Mouse (Mus musculus) B cell, adult 2 months (primary cell): Measurements from ENCODE around the gene Tppp2.

Source experiments
- DNase-seq, 2 experiments: peaks; one replicate each; pipeline ENCODE4 v3.0.0; 2022

The Tppp2 gene

DNA sequence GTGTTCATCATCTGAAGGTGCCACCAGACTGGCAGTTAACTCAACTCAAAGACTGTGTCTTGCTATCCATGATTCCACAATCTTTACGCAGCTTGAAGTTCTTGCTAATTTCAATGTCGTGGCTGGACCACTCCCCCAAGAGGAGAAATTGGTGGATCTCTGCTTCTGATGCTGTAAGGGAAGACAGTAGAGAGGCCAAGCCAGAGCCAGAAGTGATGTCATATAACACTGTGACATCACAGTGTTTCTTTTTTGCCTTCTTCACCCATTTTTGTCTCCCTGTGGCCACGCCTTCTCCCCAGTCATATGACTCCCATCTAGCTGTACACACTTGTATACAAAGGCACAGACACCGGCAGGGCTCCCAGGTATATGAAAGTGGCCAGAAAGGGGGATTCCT lies at the start of gene Tppp2:
TSS of gene Tppp2 (plus strand) at position 301 of the 400 bp plus-strand sequence.
- DNase-seq: no peak

DNA sequence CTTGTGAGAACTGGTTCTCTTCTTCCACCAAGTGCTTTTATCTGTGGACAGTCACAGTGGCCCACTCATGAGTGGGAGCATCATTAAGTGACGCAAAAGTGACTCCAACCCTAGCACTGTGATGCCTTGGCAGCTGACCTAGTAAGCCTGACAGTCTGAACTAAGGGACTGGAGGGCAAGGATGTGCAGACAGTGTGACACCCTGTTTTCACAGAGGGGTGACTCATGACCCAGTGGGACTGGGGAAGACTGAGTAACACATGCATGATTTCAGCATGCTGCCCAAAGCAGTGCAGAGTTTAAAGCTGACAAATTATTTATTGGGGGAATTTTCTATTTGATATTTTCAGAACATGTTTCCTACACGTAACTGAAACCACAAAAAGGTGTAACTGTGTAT lies 47.5 kb upstream of the Tppp2 start:
- no peak for DNase-seq

DNA sequence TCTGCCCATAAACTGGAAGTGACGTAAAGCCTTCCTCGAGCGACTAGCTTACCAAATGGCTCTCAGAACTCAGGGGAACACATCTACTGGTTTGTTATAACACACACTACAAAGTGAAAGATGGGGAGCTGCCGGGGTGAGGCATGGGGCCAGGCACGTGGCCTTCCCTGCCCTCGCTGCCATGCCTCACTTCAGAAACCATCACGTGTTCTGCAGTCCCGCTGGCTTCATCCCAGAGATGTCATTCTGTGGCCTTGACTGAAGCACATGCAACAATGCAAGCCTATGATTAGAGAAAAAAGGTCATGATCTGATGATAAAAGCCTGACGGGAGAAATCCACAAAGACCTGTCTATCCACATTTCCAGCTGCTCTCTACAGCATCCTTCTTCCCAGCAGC lies 46.5 kb upstream of the Tppp2 start:
- no peak for DNase-seq

DNA sequence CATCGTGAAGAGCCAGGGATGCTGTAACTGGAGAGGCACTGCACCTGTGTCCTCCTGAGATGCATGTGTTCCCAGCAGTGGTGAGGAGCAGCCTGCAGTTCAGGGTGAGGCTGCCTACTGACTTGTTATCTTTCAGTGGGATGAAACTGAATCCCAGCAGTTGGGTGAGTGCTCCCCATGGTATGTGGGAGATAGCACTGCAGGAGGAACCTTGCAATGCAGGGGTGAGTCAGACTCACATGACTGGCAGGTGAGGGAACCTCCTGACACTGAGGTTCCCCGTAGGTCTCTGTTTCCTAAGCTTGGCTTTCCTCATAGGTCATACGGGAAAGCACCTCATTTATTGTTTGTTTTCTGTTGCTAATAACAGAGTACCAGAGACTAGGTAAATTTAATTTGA lies 40.7 kb upstream of the Tppp2 start:
- no peak for DNase-seq

DNA sequence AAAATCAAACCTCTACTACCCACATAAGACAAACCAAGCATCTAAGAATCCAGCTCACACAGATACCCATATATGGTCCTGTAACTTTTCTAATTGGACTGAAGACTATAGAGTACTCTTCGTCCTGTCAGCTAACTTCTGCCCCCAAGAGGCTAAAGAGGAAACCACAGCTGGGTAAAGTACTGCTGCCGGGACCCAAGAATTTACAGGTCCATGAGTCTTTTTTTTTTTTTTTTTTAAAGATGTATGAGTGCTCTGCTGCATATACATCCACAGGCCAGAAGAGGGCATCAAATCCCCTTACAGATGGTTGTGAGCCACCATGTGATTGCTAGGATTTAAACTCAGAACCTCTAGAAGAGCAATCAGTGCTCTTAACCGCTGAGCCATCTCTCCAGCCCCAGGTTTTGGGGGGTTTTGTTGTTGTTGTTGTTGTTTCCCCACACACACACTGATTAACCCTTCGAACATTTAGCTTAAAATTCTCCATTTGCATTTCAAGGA lies 34.6 kb upstream of the Tppp2 start:
- DNase-seq: peak; percentile 81 to 86

DNA sequence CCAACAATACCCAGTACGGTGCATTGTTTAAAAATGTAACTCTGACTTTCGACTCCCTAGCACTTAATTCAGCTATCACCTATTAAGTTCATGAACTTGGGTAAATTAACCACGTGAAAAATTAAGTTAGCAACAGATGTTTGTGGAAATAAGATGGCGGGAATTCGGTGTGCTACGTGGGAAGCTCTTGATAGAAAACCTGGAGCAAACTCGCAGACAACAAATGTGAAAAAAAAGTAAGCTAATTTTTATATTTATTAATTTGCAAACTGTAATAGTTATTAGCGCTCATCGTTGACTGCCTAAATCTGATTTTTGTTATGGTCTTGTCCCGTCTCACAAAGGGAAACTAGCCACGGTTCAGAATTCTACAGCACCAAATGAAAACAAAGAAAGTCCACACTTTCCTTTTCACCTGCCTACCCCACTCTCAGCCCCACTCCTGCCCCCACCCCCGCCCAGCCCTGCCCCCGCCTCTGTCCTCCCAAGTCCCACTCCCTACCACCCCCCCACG lies 34.1 kb upstream of the Tppp2 start:
- DNase-seq: peak in 1 of 2 experiments; percentile 6

DNA sequence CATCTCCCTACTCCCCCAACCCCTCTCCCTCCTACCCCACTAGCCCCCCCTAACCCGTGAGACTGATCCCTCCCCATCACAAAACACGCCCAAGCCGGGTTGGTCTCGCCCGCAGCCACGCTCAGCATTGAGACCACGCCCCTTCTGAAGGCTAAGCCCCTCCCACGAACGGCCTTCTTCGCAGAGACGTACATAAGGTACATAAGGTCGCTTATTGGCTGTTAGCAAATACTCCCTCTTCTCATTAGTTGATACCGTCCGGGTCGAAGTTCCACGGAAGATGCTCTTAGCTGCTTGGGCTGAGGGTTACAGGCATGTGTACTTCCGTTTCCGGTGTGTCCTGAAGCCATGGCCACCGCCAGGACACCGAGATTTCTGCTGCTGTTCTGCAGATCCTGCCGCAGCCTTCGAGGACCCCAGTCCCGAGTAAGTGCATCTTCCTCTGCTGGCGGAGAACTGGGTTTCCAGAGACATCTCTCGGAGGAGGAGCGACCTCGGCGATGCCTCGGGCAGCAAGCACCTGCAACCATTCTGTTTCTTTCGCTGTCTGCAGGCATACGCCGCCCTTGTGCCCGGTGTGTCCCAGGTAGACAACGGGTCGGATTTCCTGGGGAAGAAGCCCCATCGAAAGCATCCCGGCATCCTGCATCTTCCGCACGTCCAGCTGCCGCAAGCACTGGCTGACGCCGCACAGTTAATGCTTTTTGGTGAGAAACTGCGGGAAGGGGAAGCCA lies 33.5 kb upstream of the Tppp2 start, which contains the start of gene Mettl17:
TSS of gene Mettl17 (plus strand) at position 245 of the 734 bp plus-strand sequence.
- DNase-seq: peak; percentile 95 to 97

DNA sequence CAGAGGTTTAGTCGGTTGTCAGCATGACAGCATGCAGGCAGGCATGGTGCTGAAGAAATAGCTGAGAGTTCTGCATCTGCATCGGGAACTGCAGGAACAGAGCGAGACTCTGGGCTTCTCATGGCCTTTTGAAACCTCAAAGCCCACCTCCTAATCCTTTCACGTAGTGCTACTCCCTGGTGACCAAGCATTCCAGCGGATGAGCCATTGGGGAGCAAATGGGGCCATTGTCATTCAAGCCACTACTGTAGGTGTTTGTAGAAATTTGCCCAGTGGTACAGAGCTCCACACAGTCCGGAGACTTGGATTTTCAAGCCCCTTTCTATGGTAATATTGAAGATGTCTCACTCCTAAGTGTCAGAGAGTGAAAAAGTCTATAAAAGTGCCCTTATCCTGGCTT lies 32.2 kb upstream of the Tppp2 start:
- DNase-seq: no peak

DNA sequence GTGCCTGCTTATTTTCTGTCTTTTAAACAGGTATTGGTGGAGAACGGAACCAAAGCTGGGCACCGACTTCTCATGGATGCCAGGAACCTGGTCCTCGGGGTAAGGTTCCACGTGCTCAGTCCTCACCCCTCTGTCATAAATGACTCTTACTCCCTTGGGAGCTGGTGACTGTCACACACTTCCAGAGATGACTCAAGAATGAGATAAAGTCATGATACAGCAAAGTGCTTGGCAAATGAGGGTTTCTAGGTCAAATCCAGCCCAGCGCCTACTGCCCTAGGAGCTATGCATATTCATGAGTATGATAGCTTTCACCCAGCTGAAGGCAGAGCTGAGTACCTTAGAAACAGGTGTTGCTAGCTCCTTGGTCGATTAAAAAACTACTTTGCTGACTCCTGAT lies 28.4 kb upstream of the Tppp2 start:
- no peak for DNase-seq

DNA sequence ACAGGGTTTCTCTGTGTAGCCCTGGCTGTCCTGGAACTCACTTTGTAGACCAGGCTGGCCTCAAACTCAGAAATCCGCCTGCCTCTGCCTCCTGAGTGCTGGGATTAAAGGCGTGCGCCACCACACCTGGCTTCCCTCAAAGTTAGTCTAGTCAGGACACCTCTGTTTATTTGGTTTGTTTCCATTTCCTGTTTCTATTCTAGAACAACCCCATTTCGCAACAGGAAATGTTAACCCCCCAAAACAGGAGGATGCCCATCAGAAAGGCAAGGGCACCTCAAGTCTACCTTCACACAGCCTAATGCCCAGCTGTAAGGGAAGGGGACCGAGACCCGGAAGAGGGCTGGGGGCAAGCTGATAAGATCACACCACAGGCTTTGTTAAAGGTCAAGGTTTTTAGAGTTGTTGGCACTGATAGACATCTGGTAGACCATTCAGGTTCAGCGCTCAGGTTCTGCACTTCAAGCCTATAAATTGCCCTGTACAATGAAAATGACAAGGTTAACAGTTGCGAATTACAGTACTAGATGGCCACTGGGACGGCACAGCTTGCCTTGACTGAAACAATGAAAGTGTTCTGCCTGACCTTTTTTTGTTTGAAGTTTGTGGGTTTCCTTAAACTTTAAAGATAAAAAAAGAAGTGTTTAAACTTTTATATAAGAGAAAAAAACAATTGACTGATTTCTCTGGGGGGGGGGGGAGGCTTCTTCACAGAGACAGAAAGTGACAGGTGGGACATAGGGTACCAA lies 25.9 kb upstream of the Tppp2 start, which contains the start of gene Slc39a2:
TSS of gene Slc39a2 (plus strand) at position 699 of the 749 bp plus-strand sequence.
- DNase-seq: no peak

DNA sequence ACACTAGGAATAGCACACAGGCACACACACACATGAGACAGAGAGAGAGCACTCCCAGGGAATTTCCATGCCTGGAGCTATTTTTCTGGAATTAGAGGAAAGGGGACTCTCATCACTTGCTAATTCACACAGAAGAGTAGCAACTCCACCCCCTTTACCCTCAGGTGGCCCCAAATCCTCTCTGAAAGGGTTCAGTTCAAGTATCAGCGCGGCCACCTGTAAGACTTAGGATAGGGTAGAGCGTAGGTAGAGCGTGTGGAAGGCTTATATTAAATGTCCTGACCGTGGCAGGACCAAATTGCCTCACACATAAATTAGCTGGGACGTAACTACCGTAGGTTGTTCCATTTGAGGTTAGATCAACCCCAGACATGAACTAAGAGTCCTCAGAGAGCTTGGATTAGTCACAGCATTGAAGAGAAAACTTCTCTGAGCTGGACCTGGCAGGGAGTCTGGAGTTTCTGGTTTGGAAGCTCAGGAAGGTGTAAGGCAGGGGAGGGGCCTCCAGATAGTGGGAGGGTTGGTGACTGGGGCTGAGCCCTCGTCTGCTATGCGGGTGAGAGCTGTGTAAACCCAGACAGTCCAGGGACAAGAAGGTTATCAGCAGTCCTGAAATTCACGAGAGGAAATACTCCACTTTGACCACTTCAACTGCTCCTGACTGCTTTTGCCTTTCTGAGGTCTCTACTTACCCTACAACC lies 25.0 kb upstream of the Tppp2 start:
- DNase-seq: no peak

DNA sequence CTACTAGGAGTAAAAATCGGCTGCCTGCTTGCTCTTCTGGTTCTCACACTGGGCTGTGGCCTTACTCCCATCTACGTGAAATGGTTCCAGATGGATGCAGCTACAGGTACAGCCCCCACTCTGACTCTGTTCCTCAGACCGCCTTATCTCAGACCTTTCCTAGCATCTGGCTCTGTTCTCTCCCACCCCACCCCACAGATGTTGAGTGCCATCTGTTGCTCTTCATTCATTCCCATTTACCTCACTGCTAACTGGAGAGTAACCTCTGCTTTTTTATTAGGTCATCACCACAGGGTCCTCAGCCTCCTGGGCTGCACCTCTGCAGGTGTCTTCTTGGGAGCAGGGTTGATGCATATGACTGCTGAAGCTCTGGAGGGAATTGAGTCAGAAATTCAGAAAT lies 24.4 kb upstream of the Tppp2 start:
- no peak for DNase-seq

DNA sequence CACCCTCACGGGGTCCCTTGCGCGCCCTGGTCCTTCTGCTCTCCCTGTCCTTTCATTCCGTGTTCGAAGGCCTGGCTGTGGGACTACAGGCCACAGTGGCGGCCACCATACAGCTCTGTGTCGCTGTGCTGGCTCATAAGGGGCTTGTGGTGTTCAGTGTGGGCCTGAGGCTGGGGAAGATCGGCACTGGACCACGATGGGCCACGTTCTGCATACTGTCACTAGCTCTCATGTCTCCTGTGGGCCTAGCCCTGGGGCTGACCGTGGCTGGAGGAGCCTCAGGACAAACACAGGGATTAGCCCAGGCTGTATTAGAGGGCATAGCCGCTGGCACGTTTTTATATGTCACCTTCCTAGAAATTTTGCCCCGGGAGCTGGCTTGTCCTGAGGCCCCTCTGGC lies 23.2 kb upstream of the Tppp2 start:
- DNase-seq: no peak

DNA sequence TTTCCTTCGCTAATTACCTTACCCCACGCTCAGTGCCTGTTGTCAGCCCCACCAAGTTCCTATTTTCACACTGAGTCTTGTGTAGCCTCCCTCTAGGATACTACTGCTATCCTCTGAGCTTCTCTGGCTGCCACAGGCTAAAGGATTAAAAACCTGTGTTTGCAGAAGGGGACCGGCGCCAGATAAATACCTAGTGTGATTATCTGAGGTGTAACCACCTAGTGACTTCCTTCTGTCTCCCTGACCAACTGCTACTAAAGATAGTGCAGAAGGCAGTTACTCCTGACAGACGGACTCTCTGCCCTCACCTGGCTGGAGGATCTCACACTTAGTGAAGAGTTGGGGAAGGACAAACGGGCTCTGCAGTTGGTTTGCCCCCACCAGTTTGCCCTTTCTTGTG lies 22.2 kb upstream of the Tppp2 start:
- no peak for DNase-seq

DNA sequence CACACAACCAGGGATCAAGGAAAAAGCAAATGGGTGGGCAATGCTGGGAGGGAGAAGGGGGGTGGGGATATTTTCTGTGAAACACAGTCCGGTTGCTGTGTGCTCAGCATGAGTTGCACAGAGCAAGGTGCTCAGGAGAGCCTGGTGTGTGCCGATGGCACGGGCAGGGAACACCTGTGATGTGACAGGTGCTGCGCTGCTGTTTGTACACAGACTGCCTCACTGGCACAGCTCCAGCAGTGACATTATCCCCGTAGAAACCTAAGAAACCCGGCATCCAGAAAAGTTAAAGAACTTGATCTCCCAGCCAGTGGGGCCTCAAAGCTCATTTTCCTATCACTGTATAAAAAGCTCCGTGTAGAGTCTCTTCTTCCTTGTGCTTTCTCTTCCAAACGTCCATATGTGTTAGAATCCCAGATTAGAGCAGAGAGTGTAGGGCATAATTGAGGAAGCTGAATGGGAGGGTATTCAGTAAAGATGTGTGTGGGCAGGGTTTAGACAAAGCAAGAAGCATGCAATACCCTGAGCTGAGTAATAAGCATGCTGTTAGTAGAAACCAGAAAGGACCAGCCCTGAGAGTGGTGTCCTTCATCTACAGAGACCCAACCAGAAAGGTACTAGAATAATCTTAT lies 21.6 kb upstream of the Tppp2 start:
- DNase-seq: no peak

DNA sequence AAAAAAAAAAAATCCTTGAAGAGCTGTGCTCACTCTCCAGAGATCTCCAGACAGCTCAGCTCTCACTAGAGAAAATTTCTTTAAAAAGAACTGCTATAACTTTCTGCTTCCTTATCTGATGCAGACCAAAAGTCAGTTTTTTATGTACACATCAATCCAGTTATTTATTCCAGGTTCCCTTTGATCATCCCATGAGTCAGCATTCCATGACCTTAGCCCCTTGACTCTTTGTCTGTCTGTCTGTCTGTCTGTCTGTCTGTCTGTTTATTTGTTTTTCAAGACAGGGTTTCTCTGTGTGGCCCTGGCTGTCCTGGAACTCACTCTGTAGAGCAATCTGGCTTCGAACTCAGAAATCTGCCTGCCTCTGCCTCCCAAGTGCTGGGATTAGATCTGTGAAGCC lies 18.9 kb upstream of the Tppp2 start:
- DNase-seq: no peak

DNA sequence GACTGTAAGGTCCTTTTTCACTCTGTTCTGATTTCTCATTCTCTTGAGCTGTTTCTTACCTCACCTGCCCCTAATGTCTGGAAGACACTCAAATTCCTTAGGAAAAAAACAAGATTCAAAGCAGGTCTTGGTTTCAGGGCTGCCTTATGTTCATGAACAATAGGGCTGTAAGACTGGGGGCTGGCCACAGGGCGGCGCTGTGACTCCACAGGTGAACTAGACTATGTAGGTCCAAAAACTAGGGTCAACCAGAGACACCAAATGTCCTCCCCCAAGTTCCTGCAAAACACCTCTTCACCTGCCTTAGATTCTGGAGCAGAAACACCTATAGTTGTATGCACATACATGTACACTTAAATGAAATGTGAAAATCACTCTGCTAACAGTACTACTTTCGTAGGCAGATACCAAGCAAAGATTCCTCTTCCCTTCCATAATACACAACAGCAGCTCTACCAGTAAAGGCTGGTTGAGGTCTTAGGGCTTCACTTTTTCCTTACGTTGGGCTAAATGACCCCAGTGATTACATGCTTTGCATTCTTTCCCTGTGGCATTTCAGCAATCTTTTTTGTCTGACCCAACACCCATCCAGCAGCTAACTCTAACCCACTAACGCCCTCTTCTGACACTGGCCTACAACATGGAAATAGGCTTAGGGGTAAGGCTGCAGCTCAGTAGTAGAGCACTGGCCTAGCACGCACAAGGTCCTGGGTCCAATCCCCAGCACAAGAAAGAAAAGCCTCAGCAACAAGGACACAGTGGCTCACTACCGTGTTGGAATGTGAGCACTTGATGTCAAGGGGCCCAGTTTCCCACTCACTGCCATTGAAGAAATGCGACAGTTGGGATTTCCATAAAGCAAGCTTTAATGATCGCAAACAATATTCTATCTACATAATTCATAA lies 15.2 kb upstream of the Tppp2 start:
- peak; percentile 84 to 85 for DNase-seq

DNA sequence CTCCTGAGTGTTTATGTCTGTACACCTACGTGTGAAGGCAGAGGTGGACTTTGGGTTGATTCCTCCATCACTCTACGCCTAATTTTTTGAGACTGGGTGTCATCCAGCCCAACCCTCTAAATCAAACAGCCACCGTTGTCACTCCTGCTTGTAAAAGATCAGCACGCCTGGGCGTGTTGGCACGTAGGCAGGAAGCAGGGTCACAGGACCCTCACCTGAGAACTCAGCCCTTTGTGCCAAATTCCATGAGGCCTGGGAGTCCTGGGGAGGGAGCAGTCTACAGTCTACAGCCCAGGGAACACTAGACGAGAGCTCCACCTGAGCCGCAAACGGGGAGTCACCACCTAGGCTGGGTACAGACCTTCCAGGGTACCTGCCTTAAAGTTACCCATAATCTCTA lies 14.4 kb upstream of the Tppp2 start:
- no peak for DNase-seq

DNA sequence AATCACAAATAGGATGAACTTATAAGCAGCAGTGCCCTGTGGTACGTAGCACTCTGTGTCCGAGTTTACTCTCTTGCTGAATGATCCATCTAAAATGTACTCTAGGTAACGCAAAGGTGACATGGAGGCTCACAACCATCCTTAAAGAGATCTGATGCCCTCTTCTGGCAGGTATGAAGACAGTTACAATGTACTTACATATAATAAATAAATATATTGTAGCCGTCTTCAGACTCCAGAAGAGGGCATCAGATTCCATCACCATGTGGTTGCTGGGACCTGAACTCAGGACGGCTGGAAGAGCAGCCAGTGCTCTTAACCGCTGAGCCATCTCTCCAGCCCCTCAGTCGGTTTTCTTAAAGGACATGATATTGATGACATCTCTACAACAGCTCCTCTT lies 13.5 kb upstream of the Tppp2 start:
- DNase-seq: no peak

DNA sequence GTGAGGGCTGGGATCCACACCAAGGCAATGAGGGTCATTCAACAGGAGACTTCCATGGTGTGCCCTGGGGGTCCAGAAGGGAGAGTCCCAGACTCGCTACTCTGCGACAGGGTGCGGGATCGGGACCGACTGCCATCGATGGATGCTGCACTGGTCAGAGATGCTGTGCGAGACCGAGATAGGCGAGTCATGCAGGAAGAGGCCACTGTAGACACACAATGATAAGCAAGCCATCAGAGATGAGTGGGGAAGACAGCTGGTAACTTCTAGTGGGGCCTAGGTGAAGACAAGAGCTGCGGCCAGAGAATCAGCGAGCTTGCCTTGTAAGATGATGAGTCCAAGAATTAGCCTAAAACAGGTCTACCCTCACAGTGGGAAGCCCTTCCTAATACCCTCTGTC lies 12.1 kb upstream of the Tppp2 start:
- DNase-seq: no peak

DNA sequence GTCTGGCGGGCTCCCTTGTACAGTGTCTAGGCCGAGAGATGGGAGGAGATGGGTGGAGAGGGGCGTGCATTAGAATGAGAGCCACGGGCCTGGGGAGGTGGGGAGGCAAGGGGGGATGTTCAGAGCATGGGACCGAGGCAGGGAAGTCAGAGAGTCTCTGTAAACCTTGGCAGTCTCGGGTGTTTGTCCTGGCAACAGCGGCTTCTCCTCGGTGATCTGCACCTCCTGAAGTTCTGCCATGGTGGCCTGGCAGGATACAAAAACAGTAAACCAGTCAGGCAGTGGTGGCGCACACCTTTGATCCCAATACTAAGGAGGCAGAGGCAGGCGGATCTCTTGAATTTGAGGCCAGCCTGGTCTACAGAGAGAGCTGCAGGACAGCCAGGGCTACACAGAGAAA lies 6.9 kb upstream of the Tppp2 start:
- DNase-seq: no peak
